ENCODE assay signal across 10 mouse cellular contexts in the genomic region with DNA sequence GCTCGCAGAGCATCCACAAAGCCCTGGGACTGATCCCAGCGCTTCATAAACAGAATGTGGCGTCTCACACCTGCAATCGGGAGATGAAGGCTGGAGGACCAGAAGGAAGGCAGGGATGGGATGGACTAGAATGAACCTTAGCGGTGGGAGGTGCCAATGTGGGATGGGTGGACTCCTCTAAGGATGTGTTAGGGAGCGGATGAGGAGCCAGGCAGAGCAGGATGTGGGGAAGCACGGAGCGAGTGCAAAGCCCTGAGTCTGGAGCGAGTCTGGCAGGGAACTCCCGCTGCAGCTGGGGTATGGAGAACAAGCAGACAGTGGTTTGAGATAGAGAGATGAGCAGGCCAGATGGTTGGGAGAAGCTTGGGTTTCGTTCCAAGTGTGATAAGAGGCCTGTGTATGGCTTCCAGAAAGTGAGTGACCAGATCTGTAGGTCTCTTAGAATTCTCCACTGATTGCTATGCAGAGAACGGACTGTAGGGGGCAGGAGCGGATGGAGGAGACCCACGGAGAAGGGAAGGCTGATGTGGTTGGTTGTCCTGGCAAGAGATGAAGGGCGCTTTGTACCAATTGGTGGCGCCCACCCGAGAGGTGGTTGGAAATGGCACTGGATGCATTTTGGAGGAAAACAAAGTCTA. TPM values are rescaled to one million over a fixed set of nuclear protein-coding genes. Genes with fewer than 3 reads are reported as not detected.
DNase-seq lines count a peak whose midpoint lies in the region; ATAC-seq and TF ChIP-seq lines count a peak whose summit lies in the region.
"Had no signal": no experiment of that assay in that cellular context is flagged by ENCODE, and none has a peak within 500 bp of the region (broad histone marks: within the 10 kb centered on the region; RNA-seq: fewer than 3 reads in every experiment).

No protein-coding gene starts in this region.

- 0 out of 2 replicates have a peak overlapping the region, but pooled peaks have one; percentile 26 for H3K27ac ChIP-seq in forebrain, embryonic 12.5 days
- H3K27ac ChIP-seq: limb, embryonic 15.5 days had no signal

- WGBS in forebrain, embryonic 12.5 days: 41% methylated on average over 17 of the region's 17 CpGs

- H3K4me1 ChIP-seq in forebrain, embryonic 12.5 days: peaks cover 25% of the 10 kb centered on the region

- peaks cover 61% of the 10 kb centered on the region for H3K27me3 ChIP-seq in C2C12 (ENCODE audit: control insufficient read depth, insufficient read depth, insufficient read length)
- H3K27me3 ChIP-seq in forebrain, embryonic 12.5 days: peaks cover 39% of the 10 kb centered on the region

- DNase-seq in heart, adult 18-20 months: peak; percentile 63 to 83
- no peak for DNase-seq in heart, postnatal 25 days (ENCODE audit: low spot score)
- peak; percentile 83 for DNase-seq in brain, adult 2 months (ENCODE audit: low read depth, low spot score)
- peak; percentile 65 to 68 for DNase-seq in kidney, postnatal 4 days
- DNase-seq in lung, postnatal 36 days: peak; percentile 75
- peak; percentile 81 for DNase-seq in testis, postnatal 10 days (ENCODE audit: low spot score)

- H3K9me3 ChIP-seq in forebrain, embryonic 12.5 days: no peaks in the 10 kb centered on the region
- H3K9me3 ChIP-seq: limb, embryonic 15.5 days had no signal

- H3K4me3 ChIP-seq in C2C12 (ENCODE audit: insufficient read depth, poor library complexity, severe bottlenecking): no peak overlapping the region
- H3K4me3 ChIP-seq in forebrain, embryonic 12.5 days (replicated peaks): no peak overlapping the region
- H3K4me3 ChIP-seq: limb, embryonic 15.5 days had no signal

- intact Hi-C loops in heart, postnatal 25 days (cut with DNase I): loop anchor here (1.0 to 2.0 kb wide), 2 partner anchors 33 to 95 kb away; no protein-coding TSS in a partner anchor

- no peaks in the 10 kb centered on the region for H3K36me3 ChIP-seq in C2C12 (ENCODE audit: control insufficient read depth, insufficient read depth)
- no peaks in the 10 kb centered on the region for H3K36me3 ChIP-seq in forebrain, embryonic 12.5 days (replicated peaks)
- H3K36me3 ChIP-seq: limb, embryonic 15.5 days had no signal

- TF ChIP-seq CTCF in C2C12 (IDR thresholded peaks at IDR 0.05; ENCODE audit: control insufficient read depth, insufficient read depth, insufficient read length): peak; percentile 3

- H3K79me3 ChIP-seq in C2C12 (ENCODE audit: low read depth): no peaks in the 10 kb centered on the region

- H3ac ChIP-seq in C2C12 (ENCODE audit: control insufficient read depth, insufficient read length, low read depth): no peak overlapping the region

- no peak overlapping the region for H3K4me2 ChIP-seq in forebrain, embryonic 12.5 days
- H3K4me2 ChIP-seq: limb, embryonic 15.5 days had no signal

- no peak overlapping the region for H3K9ac ChIP-seq in forebrain, embryonic 12.5 days
- H3K9ac ChIP-seq: limb, embryonic 15.5 days had no signal

- ATAC-seq in forebrain, embryonic 12.5 days (ENCODE audit: low FRiP score): no peak

- no peaks in the 10 kb centered on the region for H3K79me2 ChIP-seq in C2C12 (ENCODE audit: control insufficient read depth, insufficient read depth)

TF ChIP-seq in C2C12, 6 proteins besides CTCF, POLR2A, EP300 and RAD21:
- TF ChIP-seq FOSL1 (IDR thresholded peaks at IDR 0.05; ENCODE audit: insufficient read depth, low read length, poor library complexity, severe bottlenecking): no peak
- TF ChIP-seq MYOD1 (IDR thresholded peaks at IDR 0.05; ENCODE audit: control insufficient read depth, insufficient read length, low read depth): no peak
- no peak for TF ChIP-seq CEBPB (IDR thresholded peaks at IDR 0.05; ENCODE audit: low read depth)
- no peak for TF ChIP-seq USF1 (IDR thresholded peaks at IDR 0.05; ENCODE audit: low read depth)
- no peak for TF ChIP-seq MYOG (IDR thresholded peaks at IDR 0.05; ENCODE audit: control insufficient read depth, extremely low read depth, insufficient read length)
- no peak for TF ChIP-seq MAX (IDR thresholded peaks at IDR 0.05)

RNA-seq across cellular contexts. Expression of a gene that starts 16.3 kb away (rescaled TPM):
- not detected for total RNA-seq in heart, adult 18-20 months (2021)
- total RNA-seq in heart, postnatal 25 days (2021): not detected
- not detected for polyA plus RNA-seq in C2C12 (2012; fragmentation: generic; extraction: Trizol)
- 0.95 and 1.2 TPM in 2 replicates for polyA plus RNA-seq in forebrain, embryonic 12.5 days (2016; fragmentation: Nextera tagmentation; extraction: Ambion mirVana)
- polyA plus RNA-seq: limb, embryonic 15.5 days; stomach, embryonic 14.5 days had no signal

RNA-seq across cellular contexts. Expression of a gene that starts 17.8 kb away (rescaled TPM):
- total RNA-seq in heart, adult 18-20 months (2021): 10 to 100 TPM; 12.6 to 15.5 TPM
- 10 to 100 TPM; 15.8 to 16.7 TPM for total RNA-seq in heart, postnatal 25 days (2021)
- not detected for polyA plus RNA-seq in C2C12 (2012; fragmentation: generic; extraction: Trizol)
- polyA plus RNA-seq in forebrain, embryonic 12.5 days (2016; fragmentation: Nextera tagmentation; extraction: Ambion mirVana): 1.4 and 1.7 TPM in 2 replicates

RNA-seq across cellular contexts. Expression of a gene that starts 32.7 kb away (rescaled TPM):
- total RNA-seq in heart, adult 18-20 months (2021): 100 to 1,000 TPM; 136 to 152 TPM
- total RNA-seq in heart, postnatal 25 days (2021): 100 to 1,000 TPM; 110 to 116 TPM
- 61.2 TPM for polyA plus RNA-seq in C2C12 (2012; fragmentation: generic; extraction: Trizol)
- polyA plus RNA-seq in forebrain, embryonic 12.5 days (2016; fragmentation: Nextera tagmentation; extraction: Ambion mirVana): 109 and 119 TPM in 2 replicates
